Mouse (Mus musculus) C2C12 (cell line): ENCODE measurements around the gene Fra10ac1.

Experiments
- CEBPB ChIP-seq: IDR thresholded peaks from one replicate; pipeline ENCODE4 v1.6.1; 2011; ENCODE audit warnings: low read depth, mild to moderate bottlenecking, control low read depth, moderate library complexity
- CTCF ChIP-seq: IDR thresholded peaks from one replicate; pipeline ENCODE4 v1.5.1; 2011; ENCODE audit not compliant: control insufficient read depth, insufficient read depth, insufficient read length
- FOSL1 ChIP-seq: IDR thresholded peaks from one replicate; pipeline ENCODE4 v1.8.0; 2011; ENCODE audit warnings: mild to moderate bottlenecking, low read length; ENCODE audit not compliant: poor library complexity, insufficient read depth, severe bottlenecking
- MAX ChIP-seq: IDR thresholded peaks from one replicate; pipeline ENCODE4 v1.6.1; 2011; ENCODE audit warnings: mild to moderate bottlenecking, control low read depth
- MYOD1 ChIP-seq: IDR thresholded peaks from one replicate; pipeline ENCODE4 v1.6.1; 2011; ENCODE audit warnings: low read depth; ENCODE audit not compliant: control insufficient read depth, insufficient read length
- MYOG ChIP-seq: IDR thresholded peaks from one replicate; pipeline ENCODE4 v1.6.1; 2011; ENCODE audit not compliant: control insufficient read depth, insufficient read length; ENCODE audit errors: extremely low read depth
- USF1 ChIP-seq: IDR thresholded peaks from one replicate; pipeline ENCODE4 v1.6.1; 2011; ENCODE audit warnings: low read depth, mild to moderate bottlenecking, control low read depth, moderate library complexity

DNA sequence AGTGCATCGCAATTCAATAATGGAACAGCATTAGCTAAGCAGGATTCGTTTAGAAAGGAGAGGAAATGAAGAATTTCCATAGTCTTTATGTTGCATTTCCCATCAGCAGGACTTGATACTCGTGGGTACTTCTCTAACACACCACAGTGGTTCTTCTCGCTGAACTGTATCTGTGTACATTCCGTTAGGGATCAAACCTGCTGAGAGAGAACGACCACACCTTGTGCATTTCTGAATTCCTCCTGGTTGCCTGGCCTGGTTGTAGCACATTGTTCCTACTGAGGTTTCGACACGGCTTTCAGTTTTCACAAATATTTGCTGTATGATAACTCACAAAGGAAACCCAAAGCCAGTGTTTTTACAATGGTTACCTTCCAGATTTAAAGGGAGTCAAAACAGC, 20.8 kb upstream of the Fra10ac1 start:
- TF ChIP-seq CTCF, result no peak
- no peak for TF ChIP-seq MYOG
- TF ChIP-seq MYOD1, result no peak
- TF ChIP-seq CEBPB, result no peak
- no peak for TF ChIP-seq USF1
- no peak for TF ChIP-seq MAX
- TF ChIP-seq FOSL1, result no peak
